Mouse (Mus musculus): ENCODE measurements around the gene Pias1. TPM values are rescaled to one million over a fixed set of nuclear protein-coding genes. Genes with fewer than 3 reads are reported as not detected.
A peak's percentile ranks its signal among the peaks of the same experiment; 100 is the strongest.

The Pias1 gene
- polyA plus RNA-seq, 1 experiment from 2014 or later = 22.0 TPM

DNA sequence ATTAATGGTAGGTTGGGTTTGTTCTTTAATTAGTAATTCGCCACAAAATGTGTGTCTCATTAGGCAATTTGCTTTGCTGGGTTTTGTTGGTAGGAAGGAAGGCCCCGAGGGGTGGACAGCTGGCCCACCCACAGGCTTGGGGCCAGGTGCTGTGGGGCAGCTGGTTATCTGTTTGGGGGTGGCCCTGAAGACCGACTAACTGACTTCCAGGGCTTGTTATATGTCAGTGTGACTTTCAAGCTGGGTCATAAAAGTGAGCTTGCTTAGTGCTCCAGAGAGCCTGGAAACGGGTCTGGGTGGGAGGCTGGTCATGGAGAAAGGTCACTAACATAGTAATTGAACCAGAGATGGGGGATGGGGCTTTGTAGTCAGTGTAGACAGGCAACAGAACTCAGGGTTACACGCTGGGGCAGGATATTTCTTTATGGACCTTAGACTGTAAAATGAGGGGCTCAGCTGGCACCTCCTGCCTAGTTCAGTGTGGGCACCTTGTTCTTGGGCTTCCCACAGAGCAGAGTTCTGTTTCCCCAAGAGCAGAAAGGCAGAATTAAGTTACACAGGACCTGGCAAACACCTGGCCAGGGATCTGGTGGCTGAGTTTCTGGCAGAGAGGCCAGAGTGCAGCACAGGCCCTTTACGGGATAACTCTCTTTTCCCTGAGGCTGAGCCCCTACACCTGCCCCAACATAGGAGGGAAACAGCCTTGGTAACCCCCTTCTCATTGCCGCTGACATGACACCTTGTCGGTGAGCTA is 129.3 kb downstream of the Pias1 start:
- Histone ChIP-seq H3K4me1 (replicated peaks; ENCODE audit: control insufficient read depth, insufficient read depth, low read length) (peaks cover 15% of the 10 kb centered on the region; the same call in 1 of the 2 replicates), H3K27ac (ENCODE audit: low read depth, low read length) (peak overlapping the region; percentile 97), H3K4me2 (replicated peaks; ENCODE audit: low read depth) (peak overlapping the region; percentile 73), H3K9me3 (ENCODE audit: control insufficient read depth) (no peaks in the 10 kb centered on the region), H3K9ac (ENCODE audit: low read depth, low read length) (peak overlapping the region; percentile 68), H3K36me3 (ENCODE audit: control insufficient read depth, insufficient read depth) (no peaks in the 10 kb centered on the region), H3K27me3 (replicated peaks; ENCODE audit: control insufficient read depth, insufficient read depth, low read length) (no peaks in the 10 kb centered on the region), H3K4me3 (ENCODE audit: low read depth, low read length) (peak overlapping the region; percentile 54)
- no peak for TF ChIP-seq CTCF (IDR thresholded peaks at IDR 0.05; ENCODE audit: low read depth)
- peak; percentile 36 for ATAC-seq
- WGBS = 25% methylated on average over 8 of the region's 8 CpGs

DNA sequence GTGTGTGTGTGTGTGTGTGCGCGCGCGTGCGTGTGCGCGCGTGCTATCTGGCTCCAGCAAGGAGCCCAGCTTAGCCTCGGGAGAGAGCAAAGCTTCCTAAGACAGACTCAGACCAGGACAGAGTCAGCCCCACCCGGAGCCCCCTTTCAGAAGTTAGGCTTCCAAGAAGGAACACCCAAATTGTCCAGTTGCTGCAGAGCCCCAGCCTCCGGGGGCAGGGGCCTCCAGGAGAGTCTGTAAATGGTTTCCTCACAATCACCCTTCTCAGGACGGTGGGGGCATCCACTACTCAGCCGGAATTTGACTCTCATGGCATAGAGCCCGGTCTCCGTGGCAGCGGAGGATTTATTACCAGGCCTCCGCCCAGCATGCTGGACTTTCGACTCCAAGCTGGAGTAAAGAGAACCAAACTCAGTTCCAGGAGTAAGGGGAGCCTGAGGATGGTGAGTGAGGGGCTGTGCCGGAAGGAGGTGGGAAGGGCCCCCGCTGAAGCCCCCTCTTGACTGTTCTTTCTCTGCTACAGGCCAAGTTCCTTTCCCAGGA is 129.9 kb downstream of the Pias1 start, which contains the start of gene Calml4:
Gene Calml4 (plus strand): TSS at position 362 of the 543 bp plus-strand sequence.
- Histone ChIP-seq H3K27ac (ENCODE audit: low read depth, low read length) (peak within 1 kb of the TSS; percentile 97), H3K36me3 (ENCODE audit: control insufficient read depth, insufficient read depth) (no peaks in the 10 kb centered on the region), H3K9me3 (ENCODE audit: control insufficient read depth) (no peaks in the 10 kb centered on the region), H3K4me1 (replicated peaks; ENCODE audit: control insufficient read depth, insufficient read depth, low read length) (peaks cover 15% of the 10 kb centered on the region; the same call in 1 of the 2 replicates), H3K9ac (ENCODE audit: low read depth, low read length) (peak within 1 kb of the TSS; percentile 68), H3K4me3 (ENCODE audit: low read depth, low read length) (peak within 1 kb of the TSS; percentile 54), H3K27me3 (replicated peaks; ENCODE audit: control insufficient read depth, insufficient read depth, low read length) (no peaks in the 10 kb centered on the region), H3K4me2 (replicated peaks; ENCODE audit: low read depth) (peak within 1 kb of the TSS; percentile 73)
- TF ChIP-seq CTCF (IDR thresholded peaks at IDR 0.05; ENCODE audit: low read depth) = no peak
- WGBS = 6% methylated on average over 14 of the region's 20 CpGs
- peak; percentile 89 for ATAC-seq

DNA sequence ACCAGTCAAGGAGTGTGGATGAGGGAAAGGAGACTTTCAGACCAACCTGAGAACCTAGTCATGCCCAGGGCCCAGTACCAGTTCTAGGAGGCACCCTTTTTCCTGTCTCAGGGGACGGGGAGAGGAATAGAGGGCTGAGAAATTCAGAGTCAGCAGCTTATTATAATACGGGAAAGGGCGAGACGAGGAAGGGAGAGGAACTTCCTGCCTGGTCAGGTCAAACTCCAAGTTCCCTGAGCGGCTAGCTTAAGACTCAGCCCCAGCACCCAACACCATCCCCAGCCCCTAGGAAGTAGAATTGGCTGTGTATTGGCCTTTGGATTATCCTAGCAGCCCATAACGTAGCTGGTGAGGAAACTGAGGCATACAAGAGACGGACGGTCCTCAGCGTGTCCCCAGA is 130.5 kb downstream of the Pias1 start:
- ATAC-seq = peak; percentile 83
- Histone ChIP-seq H3K9ac (ENCODE audit: low read depth, low read length) (peak overlapping the region; percentile 68), H3K4me2 (replicated peaks; ENCODE audit: low read depth) (peak overlapping the region; percentile 73), H3K27me3 (replicated peaks; ENCODE audit: control insufficient read depth, insufficient read depth, low read length) (no peaks in the 10 kb centered on the region), H3K27ac (ENCODE audit: low read depth, low read length) (peak overlapping the region; percentile 97), H3K36me3 (ENCODE audit: control insufficient read depth, insufficient read depth) (peaks cover 2% of the 10 kb centered on the region; the same call in 1 of the 2 replicates), H3K4me1 (replicated peaks; ENCODE audit: control insufficient read depth, insufficient read depth, low read length) (peaks cover 15% of the 10 kb centered on the region; the same call in 1 of the 2 replicates), H3K9me3 (ENCODE audit: control insufficient read depth) (no peaks in the 10 kb centered on the region), H3K4me3 (ENCODE audit: low read depth, low read length) (peak overlapping the region; percentile 54)
- 21% methylated on average over 9 of the region's 9 CpGs for WGBS
- TF ChIP-seq CTCF (IDR thresholded peaks at IDR 0.05; ENCODE audit: low read depth) = no peak

DNA sequence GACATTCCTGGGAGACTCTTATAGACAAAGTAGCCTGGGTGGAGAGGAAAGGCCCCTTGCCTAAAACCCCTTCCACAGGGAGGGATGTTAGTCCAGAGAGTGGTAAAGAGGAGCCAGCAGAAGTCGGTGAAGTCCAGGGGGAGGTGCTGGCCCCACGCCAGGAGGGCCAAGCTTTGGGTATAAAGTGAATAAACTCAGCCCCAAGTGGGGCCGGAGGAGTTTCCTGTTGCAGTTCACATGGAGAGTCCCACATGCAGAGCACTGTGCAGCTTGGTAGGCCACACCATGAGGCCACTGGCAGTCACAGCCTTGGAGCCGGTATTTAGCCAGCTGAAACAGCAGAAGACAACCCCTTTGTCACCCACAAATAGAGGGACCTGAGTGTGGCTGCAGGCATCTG is 133.2 kb downstream of the Pias1 start:
- Histone ChIP-seq H3K27me3 (replicated peaks; ENCODE audit: control insufficient read depth, insufficient read depth, low read length) (no peaks in the 10 kb centered on the region), H3K4me1 (replicated peaks; ENCODE audit: control insufficient read depth, insufficient read depth, low read length) (peaks cover 7% of the 10 kb centered on the region; the same call in 1 of the 2 replicates), H3K36me3 (ENCODE audit: control insufficient read depth, insufficient read depth) (peaks cover 28% of the 10 kb centered on the region), H3K4me3 (ENCODE audit: low read depth, low read length) (no peak overlapping the region), H3K9me3 (ENCODE audit: control insufficient read depth) (no peaks in the 10 kb centered on the region), H3K27ac (ENCODE audit: low read depth, low read length) (no peak overlapping the region), H3K9ac (ENCODE audit: low read depth, low read length) (no peak overlapping the region), H3K4me2 (replicated peaks; ENCODE audit: low read depth) (no peak overlapping the region)
- no peak for TF ChIP-seq CTCF (IDR thresholded peaks at IDR 0.05; ENCODE audit: low read depth)
- 36% methylated on average over 4 of the region's 4 CpGs for WGBS
- no peak for ATAC-seq

DNA sequence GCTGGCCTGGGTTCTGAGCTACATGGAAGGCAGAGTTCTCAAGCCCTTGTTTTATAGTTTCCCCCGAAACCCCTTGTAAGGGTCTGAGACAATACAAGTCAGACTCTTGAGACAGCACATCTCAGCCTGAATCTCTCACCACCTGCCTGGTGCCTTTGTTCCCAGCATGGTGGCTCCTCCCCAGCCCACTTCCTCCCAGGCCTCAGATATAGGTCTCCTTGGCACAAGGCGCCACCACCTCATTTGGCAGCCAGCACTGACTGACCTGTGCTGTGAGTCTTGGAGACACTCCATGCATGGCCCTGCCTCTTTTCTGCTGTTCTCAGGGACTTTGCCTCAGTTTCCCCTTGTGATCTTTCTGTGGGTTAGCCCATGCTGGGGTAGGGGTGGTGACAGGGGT is 136.2 kb downstream of the Pias1 start:
- WGBS = 96% methylated on average over 2 of the region's 2 CpGs
- Histone ChIP-seq H3K27ac (ENCODE audit: low read depth, low read length) (no peak overlapping the region), H3K36me3 (ENCODE audit: control insufficient read depth, insufficient read depth) (peaks cover 47% of the 10 kb centered on the region), H3K4me1 (replicated peaks; ENCODE audit: control insufficient read depth, insufficient read depth, low read length) (no peaks in the 10 kb centered on the region; the same call in 1 of the 2 replicates), H3K9ac (ENCODE audit: low read depth, low read length) (no peak overlapping the region), H3K9me3 (ENCODE audit: control insufficient read depth) (no peaks in the 10 kb centered on the region), H3K4me3 (ENCODE audit: low read depth, low read length) (no peak overlapping the region), H3K27me3 (replicated peaks; ENCODE audit: control insufficient read depth, insufficient read depth, low read length) (no peaks in the 10 kb centered on the region), H3K4me2 (replicated peaks; ENCODE audit: low read depth) (no peak overlapping the region)
- no peak for TF ChIP-seq CTCF (IDR thresholded peaks at IDR 0.05; ENCODE audit: low read depth)
- no peak for ATAC-seq

DNA sequence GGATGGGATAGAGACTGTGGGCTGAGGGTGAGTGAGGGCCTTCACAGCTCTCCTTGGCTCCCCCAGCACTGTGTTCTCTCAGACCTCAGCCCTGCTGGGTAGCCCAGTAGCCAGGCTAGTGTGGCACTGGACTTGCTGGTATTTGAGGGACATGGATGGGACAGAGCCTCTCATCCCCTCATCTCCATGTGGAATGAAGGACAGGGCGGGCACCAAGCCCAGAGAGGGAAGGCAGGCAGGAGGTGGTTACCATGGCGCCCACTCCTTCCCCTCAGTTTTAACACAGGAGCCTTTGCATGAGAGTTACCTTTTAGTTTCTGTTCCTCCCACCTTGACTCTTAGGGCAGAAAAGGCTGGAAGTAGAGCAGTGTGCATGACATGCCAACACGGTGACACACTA is 139.1 kb downstream of the Pias1 start:
- no peak overlapping the region for H3K9ac ChIP-seq (ENCODE audit: low read depth, low read length)
- no peak overlapping the region for H3K4me3 ChIP-seq (ENCODE audit: low read depth, low read length)
- TF ChIP-seq CTCF (IDR thresholded peaks at IDR 0.05; ENCODE audit: low read depth) = no peak
- H3K4me2 ChIP-seq (replicated peaks; ENCODE audit: low read depth) = no peak overlapping the region
- H3K27me3 ChIP-seq (replicated peaks; ENCODE audit: control insufficient read depth, insufficient read depth, low read length) = no peaks in the 10 kb centered on the region
- no peak for ATAC-seq
- H3K4me1 ChIP-seq (replicated peaks; ENCODE audit: control insufficient read depth, insufficient read depth, low read length) = no peaks in the 10 kb centered on the region; the same call in 1 of the 2 replicates
- H3K9me3 ChIP-seq (ENCODE audit: control insufficient read depth) = no peaks in the 10 kb centered on the region
- WGBS = 96% methylated on average over 3 of the region's 3 CpGs
- H3K27ac ChIP-seq (ENCODE audit: low read depth, low read length) = no peak overlapping the region
- H3K36me3 ChIP-seq (ENCODE audit: control insufficient read depth, insufficient read depth) = peaks cover 52% of the 10 kb centered on the region
